Mouse (Mus musculus) granulocyte monocyte progenitor cell, adult 5-6 weeks (primary cell): ENCODE measurements around the gene Nudt14. TPM values are rescaled to one million over a fixed set of nuclear protein-coding genes. Genes with fewer than 3 reads are reported as not detected.

Experiments
- ATAC-seq: replicated peaks from 2 replicates; pipeline ENCODE4 v1.8.0; 2016; ENCODE audit warnings: mild to moderate bottlenecking, moderate TSS enrichment, inconsistent platforms; ENCODE audit not compliant: poor library complexity, severe bottlenecking
- total RNA-seq, 2 experiments: library from RNA; stranded (forward) in 1 of 2; stranded (reverse) in 1 of 2; fragments of 200-712, 200-1000 nt in 1 of 2; fragments of >200 nt in 1 of 2; fragmentation: Nextera tagmentation in 1 of 2; gene quantifications; 2 replicates each; pipeline ENCODE4 v1.2.3; 2014 to 2017

Gene Nudt14
- total RNA-seq, 2 experiments from 2014 or later: 15.9 to 25.4 TPM

DNA sequence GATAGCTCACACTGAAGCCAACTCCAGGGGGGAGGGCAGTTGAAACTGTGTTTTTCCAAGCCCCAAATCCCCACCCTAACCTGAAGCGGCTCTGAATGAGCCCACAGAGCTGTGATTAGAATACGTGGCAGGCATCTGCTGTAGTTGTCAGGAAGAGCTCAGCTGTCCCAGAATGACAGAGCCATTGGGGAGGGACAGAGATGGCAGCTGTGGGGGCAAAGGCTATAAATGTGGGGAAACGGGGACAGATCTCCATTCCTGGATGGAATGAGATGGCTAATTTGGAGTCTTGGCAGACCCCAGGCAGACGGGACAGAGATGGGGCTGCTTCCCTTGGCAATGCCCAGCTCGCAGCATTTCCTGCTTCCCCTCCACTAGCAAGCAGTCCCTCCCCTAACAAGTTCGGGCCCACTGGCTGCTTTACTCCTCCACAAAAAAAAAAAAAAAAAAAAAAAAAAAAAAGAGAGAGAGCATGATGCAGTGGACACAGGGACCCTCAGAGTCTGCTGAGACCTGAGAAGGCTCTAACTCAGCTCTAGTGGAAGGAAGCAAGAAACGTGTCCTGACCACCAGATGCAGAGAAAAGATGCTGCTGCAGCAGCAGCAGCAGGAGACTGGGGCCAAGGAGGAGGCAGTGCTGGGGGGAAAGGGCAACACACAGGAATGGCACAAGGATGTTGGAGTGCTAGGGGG is 9.4 kb upstream of the Nudt14 start:
- ATAC-seq: no peak

DNA sequence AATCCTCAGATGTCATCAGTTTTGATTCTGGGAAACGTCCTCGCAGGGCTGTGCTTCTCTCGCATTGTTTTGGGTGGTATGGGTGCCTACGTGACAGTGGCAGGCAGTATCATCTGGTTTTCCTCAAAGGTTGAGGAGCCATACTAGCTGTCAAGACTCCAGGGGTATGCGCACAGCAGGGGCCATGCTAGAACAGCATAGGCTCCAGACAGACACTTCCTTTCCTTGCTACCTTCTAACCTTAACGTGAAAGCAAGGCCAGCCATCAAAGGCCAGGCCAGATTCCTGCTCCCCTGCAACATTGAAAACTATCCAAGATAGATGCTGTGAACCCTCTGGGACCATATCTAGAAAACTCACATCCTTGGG is 8.8 kb upstream of the Nudt14 start:
- no peak for ATAC-seq

DNA sequence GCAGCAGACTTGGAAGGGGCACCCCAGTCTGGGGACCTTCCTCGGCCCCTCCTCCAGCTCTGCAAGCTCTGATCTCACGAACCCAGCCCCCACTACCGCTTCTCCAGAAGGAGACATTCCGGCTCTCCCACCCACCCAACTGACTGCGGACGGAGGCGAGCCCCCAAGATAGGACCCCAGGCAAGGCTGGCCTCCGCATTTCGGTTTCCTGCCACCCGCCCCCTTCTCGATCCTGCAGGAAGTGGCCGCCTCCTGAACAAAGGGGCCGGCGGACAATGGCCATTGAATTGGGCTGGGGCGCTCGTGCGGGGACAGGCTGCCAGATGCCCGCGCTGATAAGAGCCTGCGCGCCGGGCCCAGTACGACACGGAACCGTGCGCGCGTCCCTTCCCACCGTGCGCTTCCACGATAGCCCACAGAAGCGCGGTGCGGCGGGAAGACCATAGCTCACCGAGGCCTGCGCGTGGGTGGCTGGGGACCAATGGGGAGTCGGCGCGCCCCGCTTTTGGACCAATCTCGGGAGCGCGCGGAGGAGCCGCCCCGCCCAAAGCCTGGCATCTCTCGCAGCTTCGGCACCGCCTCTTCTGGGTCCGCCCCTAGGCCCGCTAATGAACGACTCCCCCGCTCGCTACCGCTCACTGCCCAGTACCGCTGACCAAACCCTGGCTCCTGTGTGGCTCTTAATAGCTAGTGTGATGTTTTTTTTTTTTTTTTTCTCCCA is 8.3 kb upstream of the Nudt14 start:
- peak; percentile 74 for ATAC-seq

DNA sequence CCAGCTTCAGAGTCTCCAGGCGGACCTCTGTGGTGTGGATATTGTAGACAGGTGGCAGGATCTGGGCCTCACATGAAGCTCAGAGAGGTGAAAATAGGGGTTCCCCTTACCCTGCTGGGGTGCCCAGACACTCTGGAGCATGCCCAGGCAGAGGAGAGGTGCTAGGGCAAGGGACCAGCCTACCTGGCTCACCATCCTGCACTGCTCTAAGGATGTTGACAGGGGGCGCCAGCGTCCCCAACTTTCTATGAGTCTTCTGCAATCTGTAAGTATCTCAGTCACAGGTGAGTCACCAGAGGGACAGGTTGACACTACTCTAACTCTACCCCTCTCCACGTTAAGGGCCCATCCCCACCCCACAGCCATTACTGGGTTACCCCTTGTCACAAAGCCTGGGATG is 5.4 kb upstream of the Nudt14 start:
- ATAC-seq: 0 out of 2 replicates have a peak, but pooled peaks have one; percentile 18

DNA sequence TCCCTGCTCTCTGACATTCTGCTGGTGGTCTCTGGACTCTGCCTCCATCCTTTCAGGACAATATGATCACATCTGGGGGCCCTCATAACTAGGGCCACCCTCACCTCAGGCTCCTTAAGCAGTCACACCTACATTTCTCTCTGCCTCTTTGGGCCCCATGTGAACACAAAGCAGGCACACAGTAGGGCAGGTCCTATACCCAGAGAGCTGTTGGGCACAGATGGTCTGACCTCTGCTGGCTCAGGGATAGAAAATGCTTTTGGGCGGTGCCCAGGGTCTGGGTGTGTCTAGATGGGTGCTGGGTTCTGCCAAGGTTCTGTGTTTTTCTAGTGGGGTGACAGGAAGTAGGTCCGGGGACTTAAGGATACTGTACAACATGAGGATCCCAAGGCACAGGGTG is 1.7 kb upstream of the Nudt14 start:
- ATAC-seq: no peak

DNA sequence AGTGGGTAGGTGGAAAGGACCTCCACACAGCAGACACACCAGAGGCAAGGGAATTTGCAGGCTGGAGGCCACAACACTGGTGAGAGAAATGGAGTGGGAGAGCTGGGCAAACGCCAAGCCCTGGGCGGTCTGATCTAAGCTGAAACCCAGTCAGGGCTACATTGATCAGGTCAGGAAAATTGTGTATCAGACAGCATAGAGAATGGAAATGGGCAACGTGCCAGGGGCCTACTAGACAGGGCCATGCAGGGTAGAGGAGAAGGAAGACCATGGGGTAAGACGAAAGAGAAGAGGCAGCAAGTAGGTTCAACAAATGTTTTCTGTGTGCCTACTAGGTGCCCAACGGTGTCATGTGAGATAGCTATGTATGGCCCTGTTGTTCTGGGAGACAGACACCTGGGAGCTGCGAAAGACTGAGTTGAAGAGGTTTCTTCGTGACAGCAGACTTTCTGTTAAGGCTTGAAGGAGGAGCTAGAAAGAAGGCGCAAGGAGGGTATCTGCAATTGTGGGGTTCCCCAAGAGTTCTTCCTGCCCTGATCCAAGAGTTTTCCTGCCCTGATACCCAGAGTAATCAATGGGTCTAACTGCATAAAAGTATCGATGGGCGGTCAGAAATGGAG is 658 bp downstream of the Nudt14 start:
- no peak; the same call in 1 of the 2 replicates for ATAC-seq

DNA sequence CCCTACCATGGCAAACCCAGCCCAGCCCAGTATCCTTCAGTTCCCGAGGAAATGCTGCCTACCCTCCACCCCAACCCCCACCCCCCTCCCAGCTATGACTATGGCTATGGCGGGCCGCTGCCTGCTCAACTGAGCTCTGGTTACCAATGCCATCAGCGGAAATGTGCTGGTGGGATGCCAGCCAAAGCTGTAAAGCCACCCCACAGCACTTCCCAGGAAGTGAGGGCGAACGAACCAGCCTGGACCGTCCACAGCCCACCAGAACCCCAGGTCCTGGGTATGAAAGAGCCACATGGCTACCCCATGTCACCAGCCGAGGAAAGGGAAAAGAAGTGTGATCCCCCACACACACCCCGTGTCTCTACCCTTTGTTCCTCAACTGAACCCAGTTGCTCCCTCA is 1.2 kb downstream of the Nudt14 start:
- no peak for ATAC-seq

DNA sequence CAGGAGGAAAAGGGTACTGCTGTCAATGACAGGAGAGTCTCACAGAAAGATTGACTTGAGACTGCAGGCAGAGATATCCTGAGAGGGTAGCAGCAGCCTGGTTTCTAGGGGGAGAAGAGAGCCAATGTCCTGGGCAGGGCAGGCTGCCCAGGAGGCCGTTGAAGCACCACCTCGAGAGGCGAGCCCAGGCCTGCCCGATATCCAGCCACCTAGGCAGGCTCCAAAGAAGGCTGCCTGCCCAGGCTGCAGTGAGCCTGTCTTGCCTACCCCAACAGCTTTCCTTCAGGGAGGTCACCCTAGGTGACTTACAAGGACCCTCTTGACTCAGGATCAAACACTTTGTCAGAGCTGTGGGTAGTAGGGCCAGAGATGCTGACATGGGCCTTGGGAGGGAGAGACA is 1.7 kb downstream of the Nudt14 start:
- ATAC-seq: no peak

DNA sequence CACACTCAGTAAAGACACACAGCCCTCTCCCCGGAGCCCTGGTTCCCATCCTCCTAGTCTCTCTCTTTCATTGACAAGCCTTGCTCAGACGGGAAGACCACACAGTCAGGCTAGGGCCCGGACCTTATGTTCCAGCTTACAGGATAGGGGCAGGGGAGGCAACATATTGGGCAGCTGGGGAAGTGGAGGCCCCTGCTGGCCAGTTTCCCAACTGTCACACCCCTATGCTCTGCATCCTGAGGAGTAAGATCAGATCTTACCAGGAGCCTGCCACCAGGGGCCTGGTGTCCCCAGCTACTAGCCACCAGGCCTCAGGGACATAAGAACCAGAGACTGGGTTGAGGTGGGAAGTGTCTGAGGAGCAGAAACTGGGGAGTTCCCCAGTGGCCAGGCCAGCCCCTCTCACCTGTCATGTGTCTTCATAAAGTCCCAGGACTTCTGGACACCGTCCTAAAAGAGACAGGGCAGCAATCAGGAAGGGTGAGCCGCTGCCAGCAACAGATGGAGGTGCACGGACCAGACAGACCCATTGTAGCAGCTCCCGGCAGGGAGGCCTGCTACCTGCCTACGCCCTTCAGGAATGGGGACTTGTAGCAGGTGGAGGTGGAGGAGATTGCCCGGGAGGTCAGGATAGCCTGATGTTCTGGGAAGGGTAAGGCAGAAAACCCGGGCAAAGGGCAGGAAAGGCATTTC is 2.9 kb downstream of the Nudt14 start:
- peak; percentile 47 for ATAC-seq

DNA sequence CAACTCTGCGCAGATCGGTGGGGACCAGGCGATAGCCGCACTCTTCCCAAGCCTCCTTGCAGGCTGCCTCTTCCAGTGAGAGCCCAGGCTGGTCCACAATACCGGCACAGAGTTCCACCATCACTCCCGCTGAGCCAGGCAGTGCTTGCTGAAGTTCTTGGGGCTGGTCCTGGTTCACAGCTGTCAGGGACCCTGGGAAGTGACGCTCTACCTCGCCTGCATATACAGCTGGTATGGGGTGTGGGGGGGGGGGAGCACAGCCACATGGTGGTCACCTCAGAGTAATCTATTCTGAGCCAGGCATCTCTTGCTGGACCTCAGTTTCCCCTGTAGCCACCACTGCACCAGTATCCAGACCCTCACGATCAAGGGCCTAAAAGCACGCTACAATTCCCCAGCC is 3.6 kb downstream of the Nudt14 start:
- ATAC-seq: no peak

DNA sequence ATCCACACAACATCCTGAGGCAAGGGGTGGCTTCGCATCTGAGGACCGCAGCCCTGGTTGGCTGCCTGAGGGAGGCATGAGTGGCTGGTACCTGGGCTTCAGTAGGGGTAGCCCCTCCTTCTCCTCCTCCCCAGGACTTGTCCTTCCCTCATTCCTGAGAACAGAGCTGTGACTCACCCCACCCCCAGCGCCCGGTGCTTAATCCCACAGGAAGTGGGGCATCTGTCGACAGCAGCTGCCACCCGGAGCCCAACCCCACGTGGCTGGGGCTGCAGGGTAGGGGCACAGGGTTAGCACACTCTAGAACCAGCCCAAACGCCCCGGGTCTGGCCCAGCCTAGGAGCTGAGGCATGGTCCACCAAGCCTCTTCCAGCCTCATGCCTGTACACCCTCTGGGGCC is 4.0 kb downstream of the Nudt14 start:
- no peak for ATAC-seq

DNA sequence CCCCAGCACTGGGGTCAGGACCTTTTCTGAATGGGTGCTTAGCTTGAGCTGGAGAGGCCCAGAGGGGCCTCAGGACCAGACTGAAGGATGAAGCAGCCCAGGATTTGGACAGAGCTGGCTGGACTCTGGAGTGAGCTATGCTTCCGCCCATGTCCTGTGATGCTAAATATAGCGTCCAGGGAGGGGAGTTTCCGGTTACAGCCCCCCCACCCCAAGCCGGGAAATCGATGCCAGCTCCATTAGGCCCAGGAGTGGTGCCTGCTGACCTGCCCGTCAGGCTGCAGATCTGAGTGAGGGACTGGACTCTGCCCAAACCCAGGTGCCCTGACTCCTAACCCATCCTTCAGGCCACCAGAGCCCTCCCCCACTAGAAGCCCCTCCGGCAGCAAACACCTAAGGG is 9.3 kb downstream of the Nudt14 start:
- no peak for ATAC-seq

DNA sequence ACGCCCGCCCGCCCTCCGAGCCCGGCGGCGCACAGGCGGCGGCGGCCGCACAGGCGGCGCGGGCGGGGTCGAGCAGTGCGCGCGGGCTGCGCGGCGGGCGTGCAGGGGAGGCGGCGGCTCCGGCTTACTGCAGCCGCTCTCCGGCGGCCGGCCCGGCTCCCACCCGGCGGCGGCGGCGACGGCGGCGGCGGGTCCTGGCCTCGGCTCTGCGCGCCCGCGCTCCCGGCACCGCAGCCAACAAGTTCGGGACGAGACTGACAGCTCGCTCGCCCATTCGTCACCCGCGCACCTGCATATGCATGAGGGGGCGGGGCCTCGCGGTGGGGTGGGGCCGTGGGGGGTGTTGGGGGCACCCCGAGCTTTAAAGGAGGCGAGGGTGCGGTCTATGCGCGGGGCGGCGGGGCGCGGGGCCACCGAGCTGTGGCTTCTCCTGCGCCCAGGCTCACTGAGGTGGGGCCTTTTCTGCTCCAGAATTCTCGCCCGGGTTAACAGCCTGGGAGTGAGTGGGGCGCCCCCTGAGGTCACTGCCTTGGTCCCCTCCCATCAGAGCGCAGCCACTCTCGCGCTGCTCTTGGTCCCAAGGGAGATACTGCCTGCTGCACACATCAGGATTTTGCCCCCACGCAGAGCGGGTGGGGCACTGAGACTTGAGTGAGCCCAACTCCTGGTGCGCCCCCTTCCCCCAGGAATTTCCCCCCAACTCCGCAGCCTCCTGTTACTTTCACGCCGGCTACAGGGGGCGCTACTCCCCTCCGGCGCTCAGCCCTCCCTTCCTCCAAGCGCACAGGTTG is 12.2 kb downstream of the Nudt14 start, which contains the start of gene Jag2:
Gene Jag2 (minus strand): TSS at position 215 of the 791 bp plus-strand sequence.
- ATAC-seq: peak; percentile 26

DNA sequence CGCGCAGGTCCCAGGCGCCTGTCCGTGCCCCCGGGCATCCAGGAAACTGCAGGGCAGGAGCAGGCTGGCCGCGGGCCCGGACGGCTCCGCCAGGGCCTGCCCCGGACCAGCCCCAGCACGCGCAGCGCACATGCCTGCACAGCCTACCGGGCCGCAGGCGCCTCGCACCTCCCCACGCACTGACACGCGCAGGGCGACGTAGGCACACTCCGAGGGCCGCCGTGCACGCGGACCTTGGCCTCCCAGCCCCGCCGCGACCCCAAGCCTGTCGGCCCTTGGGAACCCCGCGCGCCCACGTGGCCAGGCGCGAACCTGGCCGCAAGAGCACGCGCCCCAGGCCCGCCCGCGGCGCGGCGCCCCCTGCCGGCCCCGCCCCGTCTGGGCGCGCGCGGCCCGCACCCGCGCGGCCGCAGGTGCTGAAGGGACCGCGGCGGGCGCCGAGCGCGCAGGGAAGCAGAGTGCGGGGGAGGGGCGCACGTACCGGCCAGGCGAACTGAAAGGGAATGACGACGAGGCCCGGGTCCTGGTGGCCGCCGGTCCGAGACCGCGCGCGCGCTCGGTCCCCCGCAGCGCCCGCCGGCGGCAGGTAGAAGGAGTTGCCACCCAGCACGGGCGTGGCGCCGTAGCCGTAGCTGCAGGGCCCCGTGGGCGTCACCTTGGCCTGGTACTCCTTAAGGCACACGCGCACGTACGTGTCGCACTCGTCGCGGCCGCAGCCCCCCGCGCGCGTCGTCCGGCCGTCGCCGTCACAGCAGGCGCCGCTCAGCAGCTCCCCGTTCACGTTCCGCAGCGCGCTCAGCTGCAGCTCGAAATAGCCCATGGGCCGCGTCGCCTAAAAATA is 13.3 kb downstream of the Nudt14 start:
- ATAC-seq: peak; percentile 24

DNA sequence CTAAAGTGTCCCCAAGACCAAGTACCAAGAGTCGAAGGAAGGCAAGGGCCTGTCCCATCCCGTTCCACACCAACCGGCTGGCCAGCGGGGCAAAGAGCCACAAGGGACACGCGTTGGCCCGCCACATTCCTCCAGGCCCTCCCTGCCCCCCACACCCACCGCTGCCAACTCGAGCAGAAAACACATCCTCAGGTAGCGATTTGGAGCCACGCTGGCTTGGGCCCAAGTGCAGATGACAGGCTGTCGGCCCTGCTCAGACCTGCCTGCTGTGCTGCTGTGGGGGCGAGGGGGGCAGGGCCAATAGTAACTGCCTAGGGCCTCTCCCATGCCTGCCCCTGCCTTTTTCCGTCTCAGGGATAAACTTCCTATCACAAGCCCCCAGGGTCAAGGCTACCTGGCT is 14.7 kb downstream of the Nudt14 start:
- no peak for ATAC-seq

DNA sequence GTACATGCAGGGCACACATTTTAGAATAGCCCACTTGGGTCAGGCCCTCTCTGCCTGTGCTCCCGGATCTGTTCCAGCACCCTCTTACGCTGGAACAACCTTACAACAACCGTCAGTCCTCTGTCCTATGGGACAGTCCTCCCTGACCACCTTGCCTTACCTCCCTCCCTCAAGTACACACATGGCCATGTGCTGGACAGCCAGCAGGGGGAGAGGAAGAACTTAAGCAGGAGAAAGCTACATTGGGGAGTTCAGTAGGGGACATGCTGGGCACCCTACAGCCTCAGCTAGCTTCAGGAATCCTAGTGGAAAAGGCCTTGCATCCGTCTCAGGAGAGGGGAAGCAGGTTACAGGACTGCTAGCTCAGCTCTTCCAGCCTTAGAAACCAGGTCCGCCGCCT is 16.0 kb downstream of the Nudt14 start:
- no peak for ATAC-seq

DNA sequence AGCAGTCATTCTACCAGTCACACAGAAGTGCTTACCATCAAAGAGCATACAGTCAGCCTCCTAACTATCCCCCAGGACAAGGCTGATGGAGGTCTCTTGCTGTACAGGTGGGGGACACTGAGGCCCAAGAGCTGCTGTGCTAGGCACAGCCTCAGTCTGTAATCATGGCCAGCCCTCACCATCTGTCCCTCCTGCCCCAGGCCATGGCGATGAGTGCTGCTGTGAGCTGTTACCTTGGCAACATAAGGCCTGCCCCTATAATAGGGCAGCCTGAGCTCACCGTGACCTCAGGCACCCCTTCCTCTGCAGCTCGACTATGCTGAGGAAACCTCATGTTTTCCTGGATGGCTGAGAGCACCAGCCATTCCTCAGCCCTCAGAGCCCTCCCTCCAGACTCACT is 19.4 kb downstream of the Nudt14 start:
- ATAC-seq: no peak

DNA sequence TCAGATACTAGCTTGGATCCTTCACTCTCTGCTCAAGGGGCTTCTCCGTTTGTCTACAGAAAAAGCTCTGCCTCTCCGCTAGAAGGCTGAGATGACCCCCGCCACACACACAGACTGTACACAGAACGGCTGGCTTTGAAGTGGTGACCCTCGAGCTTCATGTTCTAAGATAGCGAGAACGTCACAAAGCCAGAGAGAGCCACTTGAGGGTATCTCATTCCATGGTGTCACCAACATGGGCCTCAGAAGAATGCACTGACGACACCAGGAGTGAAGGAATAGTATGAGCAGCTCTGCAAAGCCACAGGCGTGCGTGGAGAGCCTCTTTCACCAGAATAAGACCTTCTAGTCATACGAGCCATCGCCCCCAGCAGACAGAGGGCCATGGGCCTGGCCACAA is 20.4 kb downstream of the Nudt14 start:
- no peak for ATAC-seq

DNA sequence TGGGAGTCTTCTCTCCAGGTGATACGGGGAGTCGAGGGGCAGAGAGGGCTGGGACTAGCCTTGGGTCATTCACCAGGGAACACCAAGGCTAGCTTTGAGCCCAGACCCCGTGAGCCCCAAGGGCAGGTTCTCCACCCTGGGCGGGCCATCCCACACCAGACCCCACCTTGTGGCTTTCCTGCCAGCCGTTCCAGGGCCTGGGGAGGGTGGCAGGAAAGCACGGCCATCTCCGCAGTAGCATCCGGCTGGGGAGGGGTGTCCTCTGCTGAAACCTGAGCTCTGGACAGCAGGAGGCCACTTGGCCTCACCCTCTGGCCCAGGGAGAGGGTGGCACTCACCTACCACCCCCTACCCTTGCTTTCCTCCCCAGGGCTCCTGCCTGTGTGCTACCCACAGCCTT is 24.0 kb downstream of the Nudt14 start:
- peak; percentile 18 for ATAC-seq
